Mouse (Mus musculus): ENCODE results near the gene Wfs1. TPM values are rescaled to one million over a fixed set of nuclear protein-coding genes. Genes with fewer than 3 reads are reported as not detected.
"Not testable (repeated sequence)": the region's sequence is repeated elsewhere in the genome, so short reads cannot be mapped to it uniquely, and the experiment has no call there.

Wfs1 gene
- polyA plus RNA-seq, 1 experiment from 2014 or later, result 1.6 TPM

DNA sequence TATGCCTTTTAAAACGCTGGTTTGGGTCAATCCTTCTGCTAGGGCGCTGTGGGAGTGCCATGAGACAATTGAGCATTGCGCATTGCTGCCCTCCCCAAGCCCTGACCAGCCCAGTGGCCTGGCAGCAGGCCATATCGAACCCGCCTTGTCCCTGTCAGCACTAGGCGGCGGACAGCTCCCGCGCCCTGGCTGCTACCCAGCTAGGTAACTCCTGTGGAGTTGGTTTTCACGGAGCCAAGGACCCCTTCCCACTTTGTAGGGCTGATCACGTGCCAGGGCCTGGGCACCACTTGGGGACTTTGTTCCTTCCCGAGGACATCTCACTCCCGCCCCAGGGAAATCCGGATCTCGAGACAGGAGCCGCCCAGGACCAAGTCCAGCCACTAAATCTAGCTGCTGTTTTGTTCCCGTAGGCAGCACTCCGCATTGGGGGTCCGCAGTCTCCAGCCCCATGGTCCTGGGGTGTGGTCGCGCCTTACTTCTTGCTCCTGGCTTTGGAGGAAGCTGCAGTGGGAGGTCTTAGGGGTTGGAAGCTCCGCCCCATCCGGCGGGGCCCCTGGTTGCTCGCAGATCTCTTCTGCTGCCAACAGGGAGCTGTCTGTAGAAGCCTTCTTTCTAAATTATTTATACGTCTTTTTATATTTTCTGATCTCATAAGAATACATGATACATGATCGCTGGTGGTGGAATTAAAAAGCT is 26.8 kb upstream of the Wfs1 start:
- 8% methylated on average over 27 of the region's 27 CpGs for WGBS (ENCODE audit: insufficient replicate concordance)

DNA sequence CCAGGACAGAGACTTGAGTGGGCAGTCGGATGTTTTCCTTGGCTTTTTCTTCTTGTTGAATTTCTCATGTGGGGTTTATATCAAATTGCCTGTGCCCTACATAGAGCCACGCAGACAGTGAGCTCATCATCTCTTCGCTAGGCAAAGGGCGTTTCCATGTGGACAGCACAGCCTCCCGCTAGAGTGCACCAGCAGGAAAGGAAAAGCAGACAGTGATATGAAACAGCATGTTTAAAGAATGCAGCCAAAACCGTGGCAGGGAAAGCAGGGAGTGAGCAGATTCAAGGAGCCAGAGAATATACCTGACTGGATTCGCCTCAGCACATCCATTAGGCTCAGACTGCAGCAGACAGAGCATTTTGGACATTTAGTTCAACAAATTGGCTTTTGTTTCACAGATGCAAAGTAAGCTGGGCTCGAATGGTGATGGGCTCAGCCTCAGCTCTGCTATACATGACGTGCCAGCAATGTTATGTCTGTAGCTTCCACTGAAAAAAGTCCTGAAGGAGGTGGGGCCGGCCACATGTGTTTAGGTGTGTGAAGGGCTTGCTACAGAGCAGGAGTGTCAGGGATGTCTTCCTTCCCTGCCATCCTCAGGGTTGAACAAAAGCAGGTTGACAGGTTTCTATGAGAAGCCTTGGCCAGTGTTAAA is 21.8 kb upstream of the Wfs1 start:
- no peaks in the 10 kb centered on the region for H3K4me1 ChIP-seq (replicated peaks)
- ATAC-seq (ENCODE audit: insufficient read depth), result no peak

More for the DNA sequence above, 26.8 kb upstream of the Wfs1 start:
- H3K9me3 ChIP-seq (replicated peaks), result no peaks in the 10 kb centered on the region
- no peak overlapping the region for H3K27ac ChIP-seq (replicated peaks)
- H3K27me3 ChIP-seq, result no peaks in the 10 kb centered on the region
- no peak for ATAC-seq (ENCODE audit: insufficient read depth)
- H3K9ac ChIP-seq, result no peak overlapping the region
- H3K4me3 ChIP-seq (replicated peaks), result no peak overlapping the region
- no peak overlapping the region for H3K4me2 ChIP-seq
- no peaks in the 10 kb centered on the region for H3K4me1 ChIP-seq (replicated peaks)
- H3K36me3 ChIP-seq (replicated peaks), result no peaks in the 10 kb centered on the region

DNA sequence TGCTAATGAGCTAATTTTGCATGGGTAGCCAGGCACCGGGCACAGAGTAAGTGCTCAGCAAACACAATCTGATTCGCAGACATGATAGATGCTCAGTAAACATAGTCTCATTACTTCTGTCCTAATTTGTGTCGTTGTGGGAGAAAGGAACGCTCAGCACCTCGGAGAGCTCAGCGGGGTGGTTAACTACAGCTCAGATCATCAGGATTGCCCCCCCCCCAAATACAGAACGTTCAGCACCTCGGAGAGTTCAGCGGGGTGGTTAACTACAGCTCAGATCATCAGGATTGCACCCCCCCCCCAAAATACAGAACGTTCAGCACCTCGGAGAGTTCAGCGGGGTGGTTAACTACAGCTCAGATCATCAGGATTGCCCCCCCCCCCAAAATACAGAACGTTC is 20.8 kb upstream of the Wfs1 start:
- H3K4me2 ChIP-seq; H3K4me1 ChIP-seq (replicated peaks); H3K9me3 ChIP-seq (replicated peaks); ATAC-seq (ENCODE audit: insufficient read depth); H3K36me3 ChIP-seq (replicated peaks); H3K27ac ChIP-seq (replicated peaks); H3K27me3 ChIP-seq; H3K4me3 ChIP-seq (replicated peaks); H3K9ac ChIP-seq: not testable (repeated sequence)
- WGBS (ENCODE audit: insufficient replicate concordance), result 15% methylated on average over 13 of the region's 13 CpGs

More for the DNA sequence above, 21.8 kb upstream of the Wfs1 start:
- Histone ChIP-seq H3K27me3 (no peaks in the 10 kb centered on the region), H3K9me3 (replicated peaks) (no peaks in the 10 kb centered on the region), H3K27ac (replicated peaks) (no peak overlapping the region), H3K36me3 (replicated peaks) (no peaks in the 10 kb centered on the region), H3K4me2 (no peak overlapping the region), H3K4me3 (replicated peaks) (no peak overlapping the region), H3K9ac (no peak overlapping the region)
- WGBS (ENCODE audit: insufficient replicate concordance), result 46% methylated on average over 10 of the region's 10 CpGs

- H3K9ac ChIP-seq, result no peak overlapping the region
- ATAC-seq (ENCODE audit: insufficient read depth), result no peak
- WGBS (ENCODE audit: insufficient replicate concordance), result 46% methylated on average over 2 of the region's 2 CpGs
- no peak overlapping the region for H3K27ac ChIP-seq (replicated peaks)
- H3K9me3 ChIP-seq (replicated peaks), result no peaks in the 10 kb centered on the region
- H3K4me2 ChIP-seq, result no peak overlapping the region
- H3K4me1 ChIP-seq (replicated peaks), result no peaks in the 10 kb centered on the region
- no peaks in the 10 kb centered on the region; the same call in 1 of the 2 replicates for H3K27me3 ChIP-seq
- no peaks in the 10 kb centered on the region for H3K36me3 ChIP-seq (replicated peaks)
- no peak overlapping the region for H3K4me3 ChIP-seq (replicated peaks)
Measured at GRCm38 (mm10) chr5:37002001-37002400, 13.0 kb upstream of the Wfs1 start.

GRCm38 (mm10) chr5:37001002-37001401 is 12.0 kb upstream of the Wfs1 start:
- H3K36me3 ChIP-seq (replicated peaks), result no peaks in the 10 kb centered on the region
- ATAC-seq (ENCODE audit: insufficient read depth), result no peak
- H3K4me1 ChIP-seq (replicated peaks), result no peaks in the 10 kb centered on the region
- H3K27me3 ChIP-seq, result no peaks in the 10 kb centered on the region; the same call in 1 of the 2 replicates
- no peak overlapping the region for H3K27ac ChIP-seq (replicated peaks)
- H3K9me3 ChIP-seq (replicated peaks), result no peaks in the 10 kb centered on the region
- no peak overlapping the region for H3K9ac ChIP-seq
- 76% methylated on average over 9 of the region's 9 CpGs for WGBS (ENCODE audit: insufficient replicate concordance)
- H3K4me3 ChIP-seq (replicated peaks), result no peak overlapping the region
- H3K4me2 ChIP-seq, result no peak overlapping the region

DNA sequence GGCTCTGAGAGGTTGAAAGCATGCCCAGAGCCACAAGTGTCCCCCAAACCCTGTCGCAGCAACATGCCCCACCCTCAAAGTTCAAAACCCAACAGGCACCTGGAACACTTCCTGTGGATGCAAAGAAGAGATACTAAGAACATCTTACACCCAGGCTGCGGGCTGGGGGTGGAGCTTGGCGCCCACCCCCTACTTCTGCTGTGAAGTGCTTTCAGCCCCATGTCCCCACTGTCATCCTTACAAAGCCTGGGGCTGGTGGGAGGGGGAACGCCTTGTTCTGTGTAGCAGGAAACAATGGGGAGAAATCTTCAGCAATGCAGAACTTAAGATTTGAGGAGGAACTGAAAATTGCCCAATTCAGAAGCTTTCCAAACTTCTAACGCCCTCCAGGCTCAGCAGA is 9.0 kb upstream of the Wfs1 start:
- Histone ChIP-seq H3K9ac (no peak overlapping the region), H3K9me3 (replicated peaks) (no peaks in the 10 kb centered on the region), H3K36me3 (replicated peaks) (no peaks in the 10 kb centered on the region), H3K4me3 (replicated peaks) (no peak overlapping the region), H3K4me1 (replicated peaks) (no peaks in the 10 kb centered on the region), H3K4me2 (no peak overlapping the region), H3K27ac (replicated peaks) (no peak overlapping the region), H3K27me3 (no peaks in the 10 kb centered on the region; the same call in 1 of the 2 replicates)
- 28% methylated on average over 5 of the region's 5 CpGs for WGBS (ENCODE audit: insufficient replicate concordance)
- ATAC-seq (ENCODE audit: insufficient read depth), result no peak

DNA sequence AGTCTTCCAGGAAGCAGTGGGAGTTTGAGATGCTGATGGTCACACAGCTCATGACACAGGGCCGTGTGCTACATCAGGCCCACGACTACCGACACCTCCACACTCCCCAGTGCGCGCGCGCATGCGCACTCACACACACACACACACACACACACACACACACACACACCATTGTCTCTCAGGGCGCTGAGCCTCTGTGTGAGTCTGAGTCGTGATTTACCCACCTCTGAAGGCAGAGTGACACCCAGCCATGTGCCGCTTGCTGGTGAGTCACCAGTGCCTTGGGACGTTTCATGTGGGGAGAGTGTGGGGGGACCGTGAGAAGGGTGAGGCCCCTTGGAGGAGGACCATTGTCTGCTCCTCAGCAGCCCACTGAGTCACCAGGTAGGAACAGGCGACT is 7.4 kb upstream of the Wfs1 start:
- ATAC-seq (ENCODE audit: insufficient read depth), result no peak
- WGBS (ENCODE audit: insufficient replicate concordance), result 75% methylated on average over 14 of the region's 14 CpGs
- Histone ChIP-seq H3K9ac (no peak overlapping the region), H3K9me3 (replicated peaks) (no peaks in the 10 kb centered on the region), H3K27ac (replicated peaks) (no peak overlapping the region), H3K4me1 (replicated peaks) (no peaks in the 10 kb centered on the region), H3K4me2 (no peak overlapping the region), H3K36me3 (replicated peaks) (no peaks in the 10 kb centered on the region), H3K4me3 (replicated peaks) (no peak overlapping the region), H3K27me3 (no peaks in the 10 kb centered on the region; the same call in 1 of the 2 replicates)

DNA sequence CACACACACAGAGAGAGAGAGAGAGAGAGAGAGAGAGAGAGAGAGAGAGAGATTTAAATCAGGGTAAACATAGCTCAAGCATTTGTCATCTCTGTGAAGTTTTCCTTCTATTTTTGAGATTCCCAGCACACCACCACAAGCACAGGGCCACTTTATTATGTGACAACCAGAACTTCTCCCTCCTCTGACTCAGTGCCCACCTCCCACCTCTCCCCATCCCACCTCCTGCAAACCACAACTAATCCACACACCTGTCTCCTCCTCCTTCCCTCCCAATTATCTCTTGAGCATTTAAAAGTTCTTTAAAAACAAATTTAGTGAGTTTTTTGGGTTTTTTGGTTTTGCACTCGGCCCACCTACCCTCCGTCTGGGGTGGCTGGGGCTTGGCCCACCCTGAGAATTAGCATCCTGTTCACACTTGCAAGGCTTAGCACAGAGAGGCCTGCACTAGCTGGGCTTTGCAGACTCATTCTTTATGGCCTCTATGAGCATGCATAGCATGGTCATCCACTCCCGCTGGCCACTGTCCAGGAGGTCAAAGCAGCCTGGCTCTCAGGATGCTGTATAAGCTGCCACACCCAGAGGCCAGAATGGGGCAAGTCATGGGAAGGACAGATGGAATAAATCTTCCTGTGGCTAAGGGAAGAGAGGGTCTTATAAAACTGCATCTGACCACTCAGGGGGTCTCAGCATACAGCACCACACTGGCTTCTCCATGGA is 1.8 kb upstream of the Wfs1 start:
- no peaks in the 10 kb centered on the region for H3K4me1 ChIP-seq (replicated peaks)

DNA sequence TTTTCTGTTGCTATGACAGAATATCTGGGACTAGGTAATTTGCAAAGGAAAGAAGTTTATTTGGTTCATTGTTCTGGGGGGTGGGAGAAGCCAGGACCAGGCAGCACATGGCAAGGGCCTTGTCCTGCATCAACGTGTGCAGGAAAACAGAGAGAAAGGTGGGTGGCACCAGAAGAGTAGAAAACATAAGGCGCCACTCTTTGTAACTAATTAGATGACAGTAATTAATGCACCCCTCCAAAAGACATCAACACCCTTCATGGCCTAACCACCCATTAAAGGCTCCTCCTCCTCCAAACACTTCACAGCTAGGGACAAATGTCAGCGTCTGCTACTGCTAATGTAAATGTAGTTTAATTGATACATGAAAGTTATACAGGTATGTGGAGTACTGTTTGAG is 1.2 kb upstream of the Wfs1 start:
- Histone ChIP-seq H3K27me3 (peaks cover 18% of the 10 kb centered on the region; the same call in 1 of the 2 replicates), H3K36me3 (replicated peaks) (no peaks in the 10 kb centered on the region), H3K9ac (no peak overlapping the region), H3K4me2 (no peak overlapping the region), H3K9me3 (replicated peaks) (no peaks in the 10 kb centered on the region), H3K4me3 (replicated peaks) (no peak overlapping the region), H3K4me1 (replicated peaks) (no peaks in the 10 kb centered on the region), H3K27ac (replicated peaks) (no peak overlapping the region)
- no peak for ATAC-seq (ENCODE audit: insufficient read depth)
- 52% methylated on average over 3 of the region's 3 CpGs for WGBS (ENCODE audit: insufficient replicate concordance)

More for the DNA sequence above, 1.8 kb upstream of the Wfs1 start:
- Histone ChIP-seq H3K36me3 (replicated peaks) (no peaks in the 10 kb centered on the region), H3K9ac (no peak overlapping the region), H3K9me3 (replicated peaks) (no peaks in the 10 kb centered on the region), H3K27me3 (peaks cover 18% of the 10 kb centered on the region; the same call in 1 of the 2 replicates), H3K4me3 (replicated peaks) (no peak overlapping the region), H3K27ac (replicated peaks) (no peak overlapping the region), H3K4me2 (no peak overlapping the region)
- ATAC-seq (ENCODE audit: insufficient read depth), result no peak
- 48% methylated on average over 3 of the region's 3 CpGs for WGBS (ENCODE audit: insufficient replicate concordance)

- Histone ChIP-seq H3K4me1 (replicated peaks) (no peaks in the 10 kb centered on the region), H3K36me3 (replicated peaks) (no peaks in the 10 kb centered on the region), H3K27me3 (peaks cover 18% of the 10 kb centered on the region; the same call in 1 of the 2 replicates), H3K4me2 (peak overlapping the region; percentile 69), H3K4me3 (replicated peaks) (no peak overlapping the region; the same call in 1 of the 2 replicates), H3K27ac (replicated peaks) (no peak overlapping the region), H3K9me3 (replicated peaks) (no peaks in the 10 kb centered on the region), H3K9ac (no peak overlapping the region)
- WGBS (ENCODE audit: insufficient replicate concordance), result 2% methylated on average over 3 of the region's 3 CpGs
- no peak for ATAC-seq (ENCODE audit: insufficient read depth)
Measured at GRCm38 (mm10) chr5:36989625-36989977, 596 bp upstream of the Wfs1 start.

- H3K4me2 ChIP-seq, result peak overlapping the region; percentile 69
- H3K4me3 ChIP-seq (replicated peaks), result peak overlapping the region; percentile 60
- H3K27ac ChIP-seq (replicated peaks), result no peak overlapping the region
- H3K36me3 ChIP-seq (replicated peaks), result no peaks in the 10 kb centered on the region
- H3K9ac ChIP-seq, result peak overlapping the region; percentile 30
- H3K9me3 ChIP-seq (replicated peaks), result no peaks in the 10 kb centered on the region
- H3K4me1 ChIP-seq (replicated peaks), result no peaks in the 10 kb centered on the region
- H3K27me3 ChIP-seq, result peaks cover 18% of the 10 kb centered on the region; the same call in 1 of the 2 replicates
- WGBS (ENCODE audit: insufficient replicate concordance), result 12% methylated on average over 24 of the region's 24 CpGs
- no peak for ATAC-seq (ENCODE audit: insufficient read depth)
Measured at GRCm38 (mm10) chr5:36988124-36988780, 753 bp downstream of the Wfs1 start.

Data from liver, embryonic 15.5 days (tissue).